Mouse (Mus musculus) small intestine, adult 2 months (tissue): ENCODE data around the gene Mcat.

Source experiments
- CTCF ChIP-seq: fragments of 200-500 bp; IDR thresholded peaks from 2 replicates; pipeline ENCODE4 v1.5.1; 2012; ENCODE audit warnings: low read depth, mild to moderate bottlenecking, control low read depth, inconsistent platforms, low read length, moderate library complexity, mixed read lengths; ENCODE audit not compliant: insufficient replicate concordance, insufficient read length; ENCODE audit errors: extremely low read depth
- POLR2A ChIP-seq: fragments of 200-500 bp; IDR thresholded peaks from 2 replicates; pipeline ENCODE4 v1.6.1; 2012; ENCODE audit warnings: low read depth, mild to moderate bottlenecking, control low read depth, inconsistent platforms, low read length, moderate library complexity

GRCm38 (mm10) chr15:83568544-83568943 lies 5.0 kb upstream of the Mcat start:
- TF ChIP-seq POLR2A, result no peak
- TF ChIP-seq CTCF, result no peak
